In the genomic region with DNA sequence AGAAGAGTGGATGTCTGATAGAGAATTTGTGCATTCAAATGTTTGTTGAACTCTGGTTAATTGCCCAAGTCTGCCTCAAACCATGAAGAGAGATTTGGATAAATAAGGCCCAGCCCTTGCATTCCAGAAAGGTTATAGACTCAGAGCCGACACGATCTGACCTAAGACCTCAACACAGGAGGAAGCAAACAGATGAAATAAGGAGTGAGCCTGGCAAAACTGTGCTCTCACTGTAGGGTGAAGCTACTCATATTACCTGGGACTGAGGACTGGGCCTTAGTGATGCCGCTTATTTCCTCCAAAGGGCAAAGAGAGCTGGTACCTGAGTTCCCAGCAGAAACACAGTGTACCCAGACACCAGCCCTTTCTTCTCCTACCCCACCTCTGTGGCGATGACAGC, we compare ENCODE assay signal across 22 mouse cellular contexts.
DNase-seq lines count a peak whose midpoint lies in the region; ATAC-seq and TF ChIP-seq lines count a peak whose summit lies in the region.
"Had no signal": no experiment of that assay in that cellular context is flagged by ENCODE, and none has a peak within 500 bp of the region (broad histone marks: within the 10 kb centered on the region; RNA-seq: fewer than 3 reads in every experiment).

No protein-coding gene starts in this region.

- no peaks in the 10 kb centered on the region for H3K9me3 ChIP-seq in kidney, embryonic 14.5 days (ENCODE audit: control insufficient read depth, low read length)
- H3K9me3 ChIP-seq in embryonic facial prominence, embryonic 15.5 days (replicated peaks) = no peaks in the 10 kb centered on the region
- H3K9me3 ChIP-seq in limb, embryonic 14.5 days (ENCODE audit: control insufficient read depth, low read length) = no peaks in the 10 kb centered on the region
- no peaks in the 10 kb centered on the region for H3K9me3 ChIP-seq in midbrain, embryonic 10.5 days (replicated peaks)
- H3K9me3 ChIP-seq: forebrain, embryonic 13.5 days; G1E; heart, embryonic 13.5 days; hindbrain, embryonic 15.5 days had no signal

- peak; percentile 21 for DNase-seq in embryo, embryonic 10.5 days (ENCODE audit: low spot score)
- no peak for DNase-seq in embryo, embryonic 11 days
- DNase-seq in kidney, adult 2 months = no peak
- no peak for DNase-seq in limb, embryonic 14.5 days (ENCODE audit: low spot score)
- DNase-seq in midbrain, embryonic 10.5 days (ENCODE audit: low spot score) = no peak
- DNase-seq in layer of hippocampus, adult 8-10 months (ENCODE audit: low spot score in 2 of 2) = no peak
- DNase-seq: adrenal gland, adult 8-10 months; adrenal gland, postnatal 36 days; B cell, adult 2 months; cerebellum, adult 8-10 months; cerebellum, postnatal 14 days; gastrocnemius, postnatal 36 days; heart, adult 18-20 months; heart, postnatal 36 days had no signal

- H3K4me1 ChIP-seq in kidney, adult 2 months (ENCODE audit: control insufficient read depth, insufficient read depth, low read length) = no peaks in the 10 kb centered on the region; the same call in 1 of the 2 replicates
- H3K4me1 ChIP-seq in kidney, embryonic 14.5 days (ENCODE audit: control insufficient read depth, insufficient read depth, low read length) = no peaks in the 10 kb centered on the region
- H3K4me1 ChIP-seq in embryonic facial prominence, embryonic 15.5 days = peaks cover 11% of the 10 kb centered on the region
- peaks cover 32% of the 10 kb centered on the region for H3K4me1 ChIP-seq in limb, embryonic 14.5 days (ENCODE audit: control insufficient read depth, insufficient read depth, low read length)
- H3K4me1 ChIP-seq in midbrain, embryonic 10.5 days = no peaks in the 10 kb centered on the region
- H3K4me1 ChIP-seq: forebrain, embryonic 13.5 days; hindbrain, embryonic 15.5 days had no signal

- H3K27ac ChIP-seq in kidney, adult 2 months (ENCODE audit: insufficient read depth, low read depth, low read length) = 0 out of 2 replicates have a peak overlapping the region, but pooled peaks have one; percentile 1
- H3K27ac ChIP-seq in kidney, embryonic 14.5 days (ENCODE audit: low read depth, low read length) = no peak overlapping the region
- peak overlapping the region; percentile 79 for H3K27ac ChIP-seq in embryonic facial prominence, embryonic 15.5 days (replicated peaks)
- peak overlapping the region; percentile 73 for H3K27ac ChIP-seq in limb, embryonic 14.5 days (replicated peaks; ENCODE audit: low read depth, low read length)
- H3K27ac ChIP-seq in midbrain, embryonic 10.5 days (replicated peaks) = no peak overlapping the region
- H3K27ac ChIP-seq: forebrain, embryonic 13.5 days; hindbrain, embryonic 15.5 days had no signal

- no peak overlapping the region for H3K4me3 ChIP-seq in kidney, adult 2 months (ENCODE audit: insufficient read depth, low read depth, low read length)
- H3K4me3 ChIP-seq in kidney, embryonic 14.5 days (ENCODE audit: low read length) = no peak overlapping the region
- no peak overlapping the region for H3K4me3 ChIP-seq in embryonic facial prominence, embryonic 15.5 days (replicated peaks)
- H3K4me3 ChIP-seq in limb, embryonic 14.5 days (replicated peaks; ENCODE audit: low read length) = no peak overlapping the region
- H3K4me3 ChIP-seq in midbrain, embryonic 10.5 days = no peak overlapping the region
- H3K4me3 ChIP-seq: forebrain, embryonic 13.5 days; heart, embryonic 13.5 days; hindbrain, embryonic 15.5 days had no signal

- ATAC-seq in kidney, embryonic 14.5 days (ENCODE audit: low FRiP score, low TSS enrichment) = no peak
- ATAC-seq in embryonic facial prominence, embryonic 15.5 days (ENCODE audit: insufficient number of reproducible peaks, low FRiP score, low TSS enrichment, low read depth) = no peak
- ATAC-seq in limb, embryonic 14.5 days (ENCODE audit: low FRiP score, low read depth) = no peak
- ATAC-seq: CD4-positive, CD25-positive, alpha-beta regulatory T cell, adult 4 months; forebrain, embryonic 13.5 days; inflammation-experienced regulatory T-cells, adult 6 months had no signal

- no peak for TF ChIP-seq POLR2A in kidney, adult 2 months (IDR thresholded peaks at IDR 0.05; ENCODE audit: low read depth, low read length)
- no peak for TF ChIP-seq POLR2A in limb, embryonic 14.5 days (IDR thresholded peaks at IDR 0.05; ENCODE audit: borderline replicate concordance, extremely low read depth, insufficient read depth, insufficient read length)

- 63% methylated on average over 4 of the region's 4 CpGs for WGBS in kidney, adult 2 months
- WGBS in kidney, embryonic 14.5 days = 45% methylated on average over 4 of the region's 4 CpGs
- 45% methylated on average over 4 of the region's 4 CpGs for WGBS in embryonic facial prominence, embryonic 15.5 days
- WGBS in limb, embryonic 14.5 days = 40% methylated on average over 4 of the region's 4 CpGs
- WGBS in midbrain, embryonic 10.5 days = 82% methylated on average over 4 of the region's 4 CpGs

- no peak for TF ChIP-seq CTCF in kidney, adult 2 months (conservative IDR thresholded peaks at IDR 0.05; ENCODE audit: insufficient read depth, insufficient read length, low read depth, low read length)

- H3K27me3 ChIP-seq in kidney, adult 2 months (replicated peaks; ENCODE audit: control insufficient read depth, insufficient read depth, low read length) = no peaks in the 10 kb centered on the region
- H3K27me3 ChIP-seq in kidney, embryonic 14.5 days (ENCODE audit: control insufficient read depth, insufficient read depth, low read length) = no peaks in the 10 kb centered on the region
- H3K27me3 ChIP-seq in embryonic facial prominence, embryonic 15.5 days = no peaks in the 10 kb centered on the region
- H3K27me3 ChIP-seq in limb, embryonic 14.5 days (ENCODE audit: control insufficient read depth, insufficient read depth, low read length) = no peaks in the 10 kb centered on the region
- H3K27me3 ChIP-seq in midbrain, embryonic 10.5 days (ENCODE audit: low read depth, poor library complexity, severe bottlenecking) = peaks cover 22% of the 10 kb centered on the region
- H3K27me3 ChIP-seq: forebrain, embryonic 13.5 days; heart, embryonic 13.5 days; hindbrain, embryonic 15.5 days had no signal

- H3K36me3 ChIP-seq in kidney, adult 2 months (ENCODE audit: control insufficient read depth, insufficient read depth, low read length) = no peaks in the 10 kb centered on the region
- H3K36me3 ChIP-seq in kidney, embryonic 14.5 days (ENCODE audit: control insufficient read depth, insufficient read depth, low read length) = no peaks in the 10 kb centered on the region
- H3K36me3 ChIP-seq in embryonic facial prominence, embryonic 15.5 days = no peaks in the 10 kb centered on the region
- no peaks in the 10 kb centered on the region for H3K36me3 ChIP-seq in limb, embryonic 14.5 days (ENCODE audit: control insufficient read depth, insufficient read depth, low read length)
- no peaks in the 10 kb centered on the region for H3K36me3 ChIP-seq in midbrain, embryonic 10.5 days
- H3K36me3 ChIP-seq: G1E; heart, embryonic 13.5 days; hindbrain, embryonic 15.5 days had no signal

- H3K9ac ChIP-seq in kidney, embryonic 14.5 days (ENCODE audit: low read depth, low read length) = no peak overlapping the region
- H3K9ac ChIP-seq in embryonic facial prominence, embryonic 15.5 days = no peak overlapping the region
- H3K9ac ChIP-seq in limb, embryonic 14.5 days (ENCODE audit: low read depth, low read length, severe bottlenecking) = no peak overlapping the region
- H3K9ac ChIP-seq: forebrain, embryonic 13.5 days; heart, embryonic 13.5 days; hindbrain, embryonic 15.5 days had no signal

- H3K4me2 ChIP-seq in kidney, embryonic 14.5 days (replicated peaks; ENCODE audit: low read depth, low read length) = no peak overlapping the region
- no peak overlapping the region for H3K4me2 ChIP-seq in embryonic facial prominence, embryonic 15.5 days (replicated peaks)
- no peak overlapping the region for H3K4me2 ChIP-seq in limb, embryonic 14.5 days (replicated peaks; ENCODE audit: low read depth, low read length, severe bottlenecking)
- H3K4me2 ChIP-seq: forebrain, embryonic 13.5 days; hindbrain, embryonic 15.5 days had no signal

Comparison
In these comparisons a context has a peak if more than half of its experiments do, and no peak if none do; other contexts are left out.
1. H3K27ac ChIP-seq: peak in kidney, adult 2 months (single experiment), embryonic facial prominence, embryonic 15.5 days (single experiment) and limb, embryonic 14.5 days (single experiment); none in kidney, embryonic 14.5 days (single experiment) and midbrain, embryonic 10.5 days (single experiment).